Mouse (Mus musculus): ENCODE measurements at regions not wholly inside any gene's neighbourhood (a gene's known extent, or its start where the extent isn't known, plus 50 kb on each side); places are given as distances from the start of the nearest gene placed in this dataset.

DNA sequence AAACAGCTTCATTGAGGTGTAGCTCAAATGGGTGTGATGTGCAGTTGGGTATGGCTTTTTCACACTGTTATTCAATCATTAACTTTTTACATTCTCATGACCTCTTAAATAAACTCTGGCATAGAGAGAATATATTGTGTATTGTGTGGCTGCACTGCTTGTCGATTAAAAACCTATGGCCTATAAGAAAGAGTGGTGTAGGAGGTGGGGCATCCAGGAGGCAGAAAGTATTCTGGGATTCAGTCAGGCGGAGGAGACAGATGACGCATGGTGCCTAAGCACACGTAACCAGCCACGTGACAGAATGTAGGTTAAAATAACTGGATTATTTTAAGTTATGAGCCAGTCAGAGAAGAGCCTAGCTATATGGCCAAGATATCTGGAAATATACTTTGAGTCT lies 78.2 kb upstream of the Slc16a7 start:
- Histone ChIP-seq H3K9ac (replicated peaks; ENCODE audit: low read depth, low read length) (no peak overlapping the region), H3K4me3 (ENCODE audit: low read depth, low read length) (no peak overlapping the region), H3K4me2 (ENCODE audit: low read depth, low read length) (no peak overlapping the region), H3K4me1 (ENCODE audit: control insufficient read depth, insufficient read depth) (no peaks in the 10 kb centered on the region), H3K27ac (ENCODE audit: low read depth) (no peak overlapping the region), H3K36me3 (replicated peaks; ENCODE audit: control insufficient read depth, insufficient read depth, low read length) (no peaks in the 10 kb centered on the region), H3K27me3 (ENCODE audit: control insufficient read depth, insufficient read depth, low read length) (no peaks in the 10 kb centered on the region), H3K9me3 (replicated peaks; ENCODE audit: control insufficient read depth, low read length) (no peaks in the 10 kb centered on the region)
- TF ChIP-seq CTCF (IDR thresholded peaks at IDR 0.05; ENCODE audit: low read depth) (no peak), EP300 (IDR thresholded peaks at IDR 0.05; ENCODE audit: low read depth) (no peak)
- ATAC-seq (ENCODE audit: insufficient read depth, low read depth) (no peak), DNase-seq (ENCODE audit: low spot score) (no peak)
- WGBS = 78% methylated on average over 5 of the region's 5 CpGs

DNA sequence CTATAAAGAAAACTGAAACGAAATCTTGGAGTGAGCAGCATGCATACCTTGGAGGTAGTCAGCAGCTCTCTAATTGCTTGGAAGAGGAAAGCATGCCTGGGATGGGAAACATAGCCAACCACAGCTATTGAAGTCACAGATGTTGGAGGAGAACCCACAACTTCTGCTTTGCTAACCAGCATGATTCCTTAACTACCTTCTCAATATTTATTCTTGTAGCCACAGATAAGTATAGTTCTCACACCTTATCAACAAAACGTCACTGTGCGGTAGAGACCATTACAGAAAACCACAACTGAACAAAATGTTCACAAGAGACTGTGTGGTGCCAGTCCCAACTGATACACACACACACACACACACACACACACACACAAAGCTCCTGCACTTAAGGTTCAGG lies 99.1 kb upstream of the Slc16a7 start:
- no peaks in the 10 kb centered on the region for H3K4me1 ChIP-seq (ENCODE audit: control insufficient read depth, insufficient read depth)
- ATAC-seq (ENCODE audit: insufficient read depth, low read depth) = no peak
- WGBS = 50% methylated on average over 3 of the region's 3 CpGs
- DNase-seq (ENCODE audit: low spot score) = no peak
- H3K9ac ChIP-seq (replicated peaks; ENCODE audit: low read depth, low read length) = no peak overlapping the region
- H3K27me3 ChIP-seq (ENCODE audit: control insufficient read depth, insufficient read depth, low read length) = no peaks in the 10 kb centered on the region
- no peak for TF ChIP-seq EP300 (IDR thresholded peaks at IDR 0.05; ENCODE audit: low read depth)
- no peak for TF ChIP-seq CTCF (IDR thresholded peaks at IDR 0.05; ENCODE audit: low read depth)
- H3K4me2 ChIP-seq (ENCODE audit: low read depth, low read length) = no peak overlapping the region
- H3K36me3 ChIP-seq (replicated peaks; ENCODE audit: control insufficient read depth, insufficient read depth, low read length) = no peaks in the 10 kb centered on the region
- H3K27ac ChIP-seq (ENCODE audit: low read depth) = no peak overlapping the region
- no peak overlapping the region for H3K4me3 ChIP-seq (ENCODE audit: low read depth, low read length)
- H3K9me3 ChIP-seq (replicated peaks; ENCODE audit: control insufficient read depth, low read length) = no peaks in the 10 kb centered on the region

DNA sequence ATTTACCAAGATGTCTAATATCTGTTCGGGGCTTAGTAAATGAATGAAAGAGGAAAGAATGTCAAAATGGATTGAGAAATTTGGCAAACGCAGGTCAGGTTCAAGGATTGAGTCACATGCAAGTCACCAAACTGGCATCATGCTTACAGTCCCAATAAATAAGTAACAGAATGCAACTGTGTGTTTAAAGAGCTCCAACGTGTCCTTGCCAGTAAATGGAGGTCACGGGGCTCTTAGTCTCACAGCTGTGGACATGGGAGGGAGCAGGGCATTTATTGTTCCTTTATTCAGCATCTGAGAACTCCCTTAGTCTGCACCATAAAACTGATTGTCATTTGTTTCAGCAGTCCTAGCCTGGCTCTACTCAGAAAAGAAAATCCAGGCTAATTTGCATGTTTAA lies 101.1 kb upstream of the Slc16a7 start:
- no peak for ATAC-seq (ENCODE audit: insufficient read depth, low read depth)
- Histone ChIP-seq H3K9ac (replicated peaks; ENCODE audit: low read depth, low read length) (no peak overlapping the region), H3K9me3 (replicated peaks; ENCODE audit: control insufficient read depth, low read length) (no peaks in the 10 kb centered on the region), H3K36me3 (replicated peaks; ENCODE audit: control insufficient read depth, insufficient read depth, low read length) (no peaks in the 10 kb centered on the region), H3K27me3 (ENCODE audit: control insufficient read depth, insufficient read depth, low read length) (no peaks in the 10 kb centered on the region), H3K4me2 (ENCODE audit: low read depth, low read length) (no peak overlapping the region), H3K4me1 (ENCODE audit: control insufficient read depth, insufficient read depth) (no peaks in the 10 kb centered on the region), H3K4me3 (ENCODE audit: low read depth, low read length) (no peak overlapping the region), H3K27ac (ENCODE audit: low read depth) (no peak overlapping the region)
- TF ChIP-seq EP300 (IDR thresholded peaks at IDR 0.05; ENCODE audit: low read depth) (no peak), CTCF (IDR thresholded peaks at IDR 0.05; ENCODE audit: low read depth) (no peak)
- no peak for DNase-seq (ENCODE audit: low spot score)
- WGBS = 53% methylated on average over 4 of the region's 4 CpGs

DNA sequence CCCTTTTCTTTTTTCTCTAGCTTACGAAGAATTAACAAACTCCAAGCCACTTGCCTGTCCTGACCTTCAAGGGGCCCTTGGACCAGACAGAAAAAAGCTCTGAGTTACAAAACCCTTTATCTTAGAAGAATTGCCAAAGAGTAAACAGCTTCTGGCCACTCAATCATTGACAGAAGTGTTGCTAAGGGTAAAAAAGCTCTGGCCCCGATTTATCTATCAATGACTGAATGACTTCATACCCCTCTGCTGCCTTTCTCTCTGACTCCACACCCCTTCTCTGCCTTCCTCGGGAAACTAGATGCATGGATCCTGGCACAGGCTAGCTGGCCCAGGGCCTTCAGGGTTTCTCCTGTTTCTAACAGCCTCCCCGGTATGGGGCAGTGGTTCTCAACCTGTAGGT lies 105.2 kb upstream of the Slc16a7 start:
- DNase-seq (ENCODE audit: low spot score) (no peak), ATAC-seq (ENCODE audit: insufficient read depth, low read depth) (no peak)
- WGBS = 54% methylated on average over 4 of the region's 4 CpGs
- no peaks in the 10 kb centered on the region for H3K4me1 ChIP-seq (ENCODE audit: control insufficient read depth, insufficient read depth)
- no peaks in the 10 kb centered on the region for H3K27me3 ChIP-seq (ENCODE audit: control insufficient read depth, insufficient read depth, low read length)
- H3K4me2 ChIP-seq (ENCODE audit: low read depth, low read length) = no peak overlapping the region
- TF ChIP-seq EP300 (IDR thresholded peaks at IDR 0.05; ENCODE audit: low read depth) = no peak
- no peaks in the 10 kb centered on the region for H3K36me3 ChIP-seq (replicated peaks; ENCODE audit: control insufficient read depth, insufficient read depth, low read length)
- no peaks in the 10 kb centered on the region for H3K9me3 ChIP-seq (replicated peaks; ENCODE audit: control insufficient read depth, low read length)
- no peak overlapping the region for H3K27ac ChIP-seq (ENCODE audit: low read depth)
- no peak overlapping the region for H3K9ac ChIP-seq (replicated peaks; ENCODE audit: low read depth, low read length)
- H3K4me3 ChIP-seq (ENCODE audit: low read depth, low read length) = no peak overlapping the region

DNA sequence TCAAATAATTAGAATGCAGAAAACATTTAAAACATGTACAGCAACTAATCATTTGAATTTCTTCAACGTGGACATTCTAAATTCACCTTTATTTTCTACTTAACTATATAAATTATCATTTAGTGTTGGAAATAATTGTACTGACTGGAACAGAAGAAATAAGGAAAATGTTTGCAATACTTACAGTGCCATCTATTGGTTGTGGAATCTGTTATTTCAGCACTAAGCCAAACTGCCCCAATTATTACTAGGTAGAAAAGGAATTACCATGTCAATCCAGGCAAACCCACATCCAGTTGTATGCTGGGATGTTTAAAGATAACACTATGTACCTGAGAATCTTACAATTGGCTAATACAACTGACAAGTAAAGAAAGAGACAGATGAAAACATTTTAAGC lies 109.1 kb upstream of the Slc16a7 start:
- H3K4me2 ChIP-seq (ENCODE audit: low read depth, low read length) = no peak overlapping the region
- H3K4me3 ChIP-seq (ENCODE audit: low read depth, low read length) = no peak overlapping the region
- no peaks in the 10 kb centered on the region for H3K27me3 ChIP-seq (ENCODE audit: control insufficient read depth, insufficient read depth, low read length)
- no peaks in the 10 kb centered on the region for H3K4me1 ChIP-seq (ENCODE audit: control insufficient read depth, insufficient read depth)
- ATAC-seq (ENCODE audit: insufficient read depth, low read depth) (no peak), DNase-seq (ENCODE audit: low spot score) (peak; percentile 43)
- TF ChIP-seq CTCF (IDR thresholded peaks at IDR 0.05; ENCODE audit: low read depth) (peak; percentile 52), EP300 (IDR thresholded peaks at IDR 0.05; ENCODE audit: low read depth) (no peak)
- H3K9ac ChIP-seq (replicated peaks; ENCODE audit: low read depth, low read length) = no peak overlapping the region
- H3K9me3 ChIP-seq (replicated peaks; ENCODE audit: control insufficient read depth, low read length) = no peaks in the 10 kb centered on the region
- WGBS = 29% methylated on average over 1 of the region's 1 CpGs
- H3K27ac ChIP-seq (ENCODE audit: low read depth) = no peak overlapping the region
- H3K36me3 ChIP-seq (replicated peaks; ENCODE audit: control insufficient read depth, insufficient read depth, low read length) = no peaks in the 10 kb centered on the region

DNA sequence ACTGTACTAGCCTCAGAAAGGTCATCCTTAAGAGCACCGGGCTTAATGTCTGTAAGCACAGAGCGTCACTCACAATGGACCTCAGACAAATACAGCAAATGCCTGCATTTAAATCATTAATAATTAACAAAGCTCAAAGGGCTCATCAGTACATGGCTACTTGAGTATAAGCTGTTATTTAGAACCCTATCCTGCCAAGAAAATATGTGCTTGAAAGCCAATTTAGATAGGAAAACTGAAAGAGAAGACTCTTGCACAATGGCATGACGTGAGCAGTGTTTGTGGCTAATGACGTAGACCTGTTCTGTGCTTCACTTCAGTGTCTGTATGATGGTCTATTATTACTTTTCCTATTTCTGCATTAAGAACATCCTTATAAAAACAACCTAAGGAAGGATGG lies 111.1 kb upstream of the Slc16a7 start:
- H3K4me1 ChIP-seq (ENCODE audit: control insufficient read depth, insufficient read depth) = no peaks in the 10 kb centered on the region
- no peak for ATAC-seq (ENCODE audit: insufficient read depth, low read depth)

More for the DNA sequence above, 111.1 kb upstream of the Slc16a7 start:
- no peak for DNase-seq (ENCODE audit: low spot score)
- WGBS = 85% methylated on average over 4 of the region's 4 CpGs
- no peaks in the 10 kb centered on the region for H3K9me3 ChIP-seq (replicated peaks; ENCODE audit: control insufficient read depth, low read length)
- H3K9ac ChIP-seq (replicated peaks; ENCODE audit: low read depth, low read length) = no peak overlapping the region
- H3K27me3 ChIP-seq (ENCODE audit: control insufficient read depth, insufficient read depth, low read length) = no peaks in the 10 kb centered on the region
- H3K4me3 ChIP-seq (ENCODE audit: low read depth, low read length) = no peak overlapping the region
- H3K36me3 ChIP-seq (replicated peaks; ENCODE audit: control insufficient read depth, insufficient read depth, low read length) = no peaks in the 10 kb centered on the region
- no peak for TF ChIP-seq EP300 (IDR thresholded peaks at IDR 0.05; ENCODE audit: low read depth)
- TF ChIP-seq CTCF (IDR thresholded peaks at IDR 0.05; ENCODE audit: low read depth) = no peak
- H3K27ac ChIP-seq (ENCODE audit: low read depth) = no peak overlapping the region
- no peak overlapping the region for H3K4me2 ChIP-seq (ENCODE audit: low read depth, low read length)

Data from heart, postnatal 0 days (tissue).